Mouse (Mus musculus) neural tube, embryonic 12.5 days (tissue): Measurements from ENCODE around the gene Tac4. TPM values are rescaled to one million over a fixed set of nuclear protein-coding genes. Genes with fewer than 3 reads are reported as not detected.

ENCODE experiments used
- ATAC-seq: fragments of 200-750 bp; cut with Nextera tagmentation; 2 replicates; pipeline ENCODE4 v1.8.0; 2017; ENCODE audit warnings: low read depth, mild to moderate bottlenecking, moderate TSS enrichment, moderate library complexity; ENCODE audit not compliant: low FRiP score
- H3K27ac ChIP-seq: fragments of 300-500 bp; sonication (generic); 2 replicates; pipeline ENCODE4 v1.5.1; 2016
- H3K27me3 ChIP-seq: fragments of 300-500 bp; sonication (generic); replicated peaks from 2 replicates; pipeline ENCODE4 v1.6.1; 2016; ENCODE audit warnings: mild to moderate bottlenecking
- H3K36me3 ChIP-seq: fragments of 300-500 bp; sonication (generic); 2 replicates; pipeline ENCODE4 v1.6.1; 2016; ENCODE audit warnings: mild to moderate bottlenecking
- H3K4me1 ChIP-seq: fragments of 300-500 bp; sonication (generic); 2 replicates; pipeline ENCODE4 v1.6.1; 2016
- H3K4me2 ChIP-seq: fragments of 300-500 bp; sonication (generic); replicated peaks from 2 replicates; pipeline ENCODE4 v1.6.1; 2016; ENCODE audit warnings: mild to moderate bottlenecking
- H3K4me3 ChIP-seq: fragments of 300-500 bp; sonication (generic); 2 replicates; pipeline ENCODE4 v1.5.1; 2016
- H3K9ac ChIP-seq: fragments of 300-500 bp; sonication (generic); 2 replicates; pipeline ENCODE4 v1.6.1; 2016; ENCODE audit warnings: mild to moderate bottlenecking
- H3K9me3 ChIP-seq: fragments of 300-500 bp; sonication (generic); 2 replicates; pipeline ENCODE4 v1.6.1; 2016; ENCODE audit warnings: mild to moderate bottlenecking
- WGBS: fragments of 180-500 bp; shearing (Covaris S2); methylation state at CpG from one replicate; pipeline ENCODE4 v1.1.7; 2016; 5-methylcytosine and 5-hydroxymethylcytosine counted together
- polyA plus RNA-seq: library from polyadenylated mRNA; unstranded; fragments of >200 nt; fragmentation: Nextera tagmentation; extraction: Ambion mirVana; gene quantifications from 2 replicates; pipeline ENCODE4 v1.2.1, GENCODE M21; 2016

Gene Tac4
- polyA plus RNA-seq: 0.15 TPM in 1 of 2 replicates, not detected in the other

DNA sequence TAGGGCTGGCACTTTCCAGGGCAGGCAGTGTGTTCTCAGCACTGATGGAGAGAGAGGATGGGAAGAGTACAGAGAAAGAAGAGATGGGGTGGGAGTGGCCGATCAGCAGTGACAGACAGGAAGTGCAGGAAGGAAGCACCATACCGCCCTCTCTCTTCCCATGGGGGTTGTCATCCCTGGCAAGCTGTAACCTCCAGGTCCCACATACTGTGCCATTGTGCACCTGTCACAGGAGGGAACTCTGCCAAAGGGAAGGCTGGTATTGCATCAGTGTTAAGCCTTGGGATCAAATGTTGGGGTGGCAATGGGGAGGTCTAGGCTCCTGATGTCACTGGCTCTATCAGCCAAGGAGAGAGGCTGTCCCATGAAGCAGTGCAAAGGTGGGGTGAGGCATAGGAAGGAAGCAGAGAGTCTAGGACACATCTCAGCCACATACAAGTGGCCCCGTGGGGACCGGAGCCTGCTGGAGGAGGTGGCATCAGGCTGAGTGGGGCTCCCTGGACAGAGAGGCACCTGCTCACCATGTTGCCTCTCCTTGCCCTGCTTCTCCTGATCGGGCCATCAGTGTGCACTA lies at the start of gene Tac4:
Tac4 (plus strand) TSS at position 352 of the 574 bp plus-strand sequence.
- ATAC-seq: no peak
- Histone ChIP-seq H3K4me2 (no peak within 1 kb of the TSS), H3K4me3 (no peak within 1 kb of the TSS), H3K9me3 (no peaks in the 10 kb centered on the region), H3K36me3 (no peaks in the 10 kb centered on the region), H3K4me1 (peaks cover 24% of the 10 kb centered on the region), H3K9ac (no peak within 1 kb of the TSS), H3K27ac (no peak within 1 kb of the TSS), H3K27me3 (no peaks in the 10 kb centered on the region)
- WGBS: 73% methylated on average over 5 of the region's 5 CpGs

DNA sequence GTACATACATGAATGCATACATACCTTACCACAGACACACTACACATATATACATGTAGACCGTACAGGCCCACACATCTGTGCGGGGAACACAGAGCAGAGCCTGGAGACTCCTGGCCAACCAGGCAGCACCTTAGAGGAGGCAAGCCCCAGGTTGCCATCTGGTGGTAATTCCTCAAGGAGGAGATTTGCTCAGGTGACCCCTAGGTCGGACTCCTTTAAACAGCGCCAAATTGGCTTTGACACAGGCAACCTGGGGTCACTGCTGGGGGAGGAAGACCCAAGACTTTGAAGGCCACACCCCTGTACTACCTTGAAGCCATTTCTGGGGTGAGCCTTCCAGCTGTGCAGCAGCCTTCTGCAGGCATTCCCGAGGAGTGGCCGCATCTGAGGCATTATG lies 47.7 kb upstream of the Tac4 start:
- no peak overlapping the region for H3K4me2 ChIP-seq
- ATAC-seq: no peak
- 31% methylated on average over 6 of the region's 6 CpGs for WGBS
- H3K4me1 ChIP-seq: peaks cover 15% of the 10 kb centered on the region
- no peaks in the 10 kb centered on the region for H3K36me3 ChIP-seq
- H3K27me3 ChIP-seq: peaks cover 21% of the 10 kb centered on the region
- no peak overlapping the region for H3K4me3 ChIP-seq
- no peak overlapping the region for H3K9ac ChIP-seq
- H3K27ac ChIP-seq: no peak overlapping the region
- no peaks in the 10 kb centered on the region for H3K9me3 ChIP-seq

DNA sequence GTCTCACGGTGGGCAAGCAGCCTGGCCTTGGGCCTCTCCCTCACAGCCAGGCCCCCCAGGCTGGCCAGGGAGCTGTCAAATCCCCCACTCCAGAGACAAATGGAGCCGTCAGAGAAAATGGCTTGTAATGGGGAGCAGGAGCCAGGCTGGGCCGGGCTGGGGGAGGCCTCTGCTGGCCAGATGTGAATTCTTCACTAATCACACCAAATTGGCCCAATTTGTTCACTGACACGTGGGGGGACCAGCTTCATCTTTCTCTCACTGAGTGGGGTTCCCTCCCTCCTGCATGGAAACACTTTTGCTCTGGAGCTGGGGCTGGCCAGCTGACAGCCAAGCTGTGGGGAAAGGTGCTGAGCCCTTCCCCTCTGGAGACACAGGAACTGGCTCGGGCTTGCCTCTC lies 47.0 kb upstream of the Tac4 start:
- 7% methylated on average over 5 of the region's 5 CpGs for WGBS

DNA sequence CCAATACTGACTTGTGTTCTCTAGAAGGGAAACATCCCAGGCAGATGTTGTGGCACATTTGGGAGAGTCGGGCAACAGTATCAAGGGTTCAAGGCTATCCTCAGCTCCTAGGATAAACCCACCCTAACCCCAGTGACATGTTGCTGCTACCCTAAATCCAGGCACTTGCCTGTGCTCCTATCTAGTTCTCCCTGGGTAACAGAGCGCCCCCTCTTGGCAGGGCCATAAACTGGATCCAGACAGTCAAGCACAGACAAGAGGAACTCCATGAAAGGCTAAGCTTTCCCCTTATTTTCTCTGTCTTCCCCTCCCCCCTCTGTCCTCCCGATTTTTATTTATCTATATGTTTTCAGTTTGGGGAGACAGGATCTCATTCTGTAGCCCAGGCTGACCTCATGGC lies 45.1 kb upstream of the Tac4 start:
- H3K27me3 ChIP-seq: peaks cover 26% of the 10 kb centered on the region; the same call in 1 of the 2 replicates
- 67% methylated on average over 3 of the region's 3 CpGs for WGBS

More for the DNA sequence above, 47.0 kb upstream of the Tac4 start:
- Histone ChIP-seq H3K4me1 (peaks cover 15% of the 10 kb centered on the region), H3K27me3 (peaks cover 24% of the 10 kb centered on the region), H3K36me3 (no peaks in the 10 kb centered on the region), H3K4me3 (no peak overlapping the region), H3K9me3 (no peaks in the 10 kb centered on the region), H3K27ac (no peak overlapping the region), H3K9ac (no peak overlapping the region), H3K4me2 (no peak overlapping the region)
- no peak for ATAC-seq

DNA sequence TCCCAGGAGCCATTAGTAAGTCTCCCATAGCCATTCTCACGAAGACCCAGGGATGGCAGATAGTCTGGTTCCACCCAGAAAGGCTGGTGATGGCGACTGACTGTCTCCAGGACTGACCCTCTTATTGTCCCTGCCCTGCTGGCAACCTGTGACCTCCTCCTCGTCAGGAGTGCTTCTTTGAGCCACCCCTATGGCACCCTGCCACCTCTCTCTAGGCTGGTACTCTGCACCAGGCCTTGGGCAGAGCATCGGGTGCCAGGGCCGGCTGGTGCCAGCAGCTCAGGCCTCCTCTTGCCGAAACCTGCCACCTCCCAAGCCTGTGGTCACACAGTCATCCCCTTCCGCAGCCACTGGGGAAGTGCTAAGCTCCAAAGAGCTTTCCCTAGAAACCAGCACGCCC lies 42.2 kb upstream of the Tac4 start:
- no peak overlapping the region for H3K4me2 ChIP-seq
- no peaks in the 10 kb centered on the region for H3K9me3 ChIP-seq
- 55% methylated on average over 8 of the region's 8 CpGs for WGBS
- no peak overlapping the region for H3K9ac ChIP-seq
- ATAC-seq: no peak
- H3K4me1 ChIP-seq: peaks cover 16% of the 10 kb centered on the region; the same call in 1 of the 2 replicates
- H3K27me3 ChIP-seq: peaks cover 45% of the 10 kb centered on the region
- no peak overlapping the region for H3K27ac ChIP-seq
- H3K36me3 ChIP-seq: no peaks in the 10 kb centered on the region
- H3K4me3 ChIP-seq: no peak overlapping the region

More for the DNA sequence above, 45.1 kb upstream of the Tac4 start:
- H3K9me3 ChIP-seq: no peaks in the 10 kb centered on the region
- H3K4me2 ChIP-seq: no peak overlapping the region
- no peak overlapping the region for H3K9ac ChIP-seq
- no peak for ATAC-seq
- H3K4me3 ChIP-seq: no peak overlapping the region
- peaks cover 7% of the 10 kb centered on the region; the same call in 1 of the 2 replicates for H3K4me1 ChIP-seq
- no peaks in the 10 kb centered on the region for H3K36me3 ChIP-seq
- H3K27ac ChIP-seq: no peak overlapping the region

DNA sequence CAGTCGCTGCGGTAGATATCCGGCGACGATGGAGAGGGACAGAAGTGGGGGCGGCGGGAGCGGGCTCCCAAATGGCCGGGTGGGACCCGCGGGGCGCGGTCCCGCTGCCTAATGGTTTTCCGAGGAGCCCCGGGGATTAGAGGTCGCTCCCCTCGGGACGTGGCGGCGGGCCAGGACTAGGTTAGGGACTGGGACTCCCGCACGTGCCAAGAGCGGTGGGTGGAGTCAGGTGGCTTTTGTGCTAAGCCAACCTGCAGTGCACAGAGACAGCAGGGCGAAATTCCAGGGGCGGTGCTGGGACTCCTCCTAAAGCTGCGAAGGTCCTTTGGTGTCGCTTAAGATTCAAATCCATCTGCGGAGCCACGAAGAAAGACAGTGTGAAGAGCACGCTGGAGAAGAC lies 37.9 kb upstream of the Tac4 start:
- H3K36me3 ChIP-seq: no peaks in the 10 kb centered on the region
- peaks cover 15% of the 10 kb centered on the region; the same call in 1 of the 2 replicates for H3K4me1 ChIP-seq
- no peak for ATAC-seq
- H3K27ac ChIP-seq: no peak overlapping the region
- no peaks in the 10 kb centered on the region for H3K9me3 ChIP-seq
- peak overlapping the region; percentile 19 for H3K4me3 ChIP-seq
- peaks cover 57% of the 10 kb centered on the region for H3K27me3 ChIP-seq
- H3K4me2 ChIP-seq: peak overlapping the region; percentile 54
- under 1% methylated on average over 31 of the region's 31 CpGs for WGBS
- H3K9ac ChIP-seq: peak overlapping the region; percentile 27

DNA sequence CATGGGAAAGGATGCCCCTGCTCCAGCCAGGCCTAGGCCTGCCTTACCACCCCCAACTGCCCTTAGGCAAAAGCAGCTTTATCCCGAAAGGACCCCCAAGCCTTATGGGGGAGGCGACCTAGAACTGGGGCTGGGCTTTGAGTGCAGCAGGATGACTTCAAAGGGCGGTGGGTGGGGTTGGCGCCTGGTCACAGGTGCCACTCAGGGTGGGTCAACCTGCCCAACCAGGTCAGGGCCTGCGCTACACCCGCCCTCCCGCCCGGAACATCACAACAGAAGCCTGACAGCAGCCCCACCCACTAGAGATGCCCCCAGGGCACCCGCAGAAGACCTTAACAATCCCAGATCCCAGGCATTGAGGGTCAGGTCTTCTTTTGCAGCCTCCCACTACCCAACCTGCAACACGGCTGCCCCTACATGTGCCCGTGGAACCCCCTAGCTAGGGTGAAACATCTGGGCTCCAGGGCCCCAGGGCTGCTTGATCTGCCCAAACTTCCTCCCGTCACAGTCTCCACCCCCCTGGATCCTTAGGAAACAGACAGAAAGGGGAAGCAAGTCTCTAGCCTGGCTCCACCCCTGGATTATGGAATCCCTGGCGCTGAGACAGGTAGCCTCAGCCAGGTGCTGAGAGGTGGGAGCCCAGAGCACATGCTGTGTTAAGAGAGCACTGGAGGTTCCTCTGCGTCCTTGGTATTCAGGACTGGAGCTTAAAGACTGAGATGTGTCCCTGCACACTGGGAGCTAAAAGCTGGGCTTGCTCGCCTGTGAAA lies 37.0 kb upstream of the Tac4 start:
- H3K27ac ChIP-seq: no peak overlapping the region
- peaks cover 49% of the 10 kb centered on the region for H3K27me3 ChIP-seq
- peak overlapping the region; percentile 54 for H3K4me2 ChIP-seq
- no peak for ATAC-seq
- 10% methylated on average over 15 of the region's 15 CpGs for WGBS
- H3K9ac ChIP-seq: 0 out of 2 replicates have a peak overlapping the region, but pooled peaks have one; percentile 8
- no peaks in the 10 kb centered on the region for H3K9me3 ChIP-seq
- H3K4me1 ChIP-seq: peaks cover 15% of the 10 kb centered on the region; the same call in 1 of the 2 replicates
- no peak overlapping the region for H3K4me3 ChIP-seq
- no peaks in the 10 kb centered on the region for H3K36me3 ChIP-seq

DNA sequence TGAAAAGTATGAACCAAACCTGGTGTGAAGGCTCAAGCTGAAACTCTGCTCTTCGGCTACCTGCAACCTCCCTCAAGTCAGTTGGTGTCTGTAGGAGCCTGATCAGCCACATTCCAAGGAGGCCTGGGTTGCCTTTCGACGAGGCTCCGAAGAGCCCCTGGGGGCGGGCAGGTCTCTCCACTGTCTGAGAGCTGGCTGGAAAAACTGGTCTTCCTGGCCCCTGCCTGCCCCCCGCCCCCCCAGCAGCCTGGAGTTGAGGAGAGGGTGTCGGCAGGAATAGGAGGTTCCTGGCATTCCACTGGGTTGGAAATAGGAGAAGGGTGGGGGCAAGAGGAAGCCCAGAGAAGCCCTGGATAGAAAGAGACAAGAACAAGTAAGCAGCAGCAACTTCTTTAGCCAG lies 35.9 kb upstream of the Tac4 start:
- H3K9me3 ChIP-seq: no peaks in the 10 kb centered on the region
- H3K4me3 ChIP-seq: no peak overlapping the region
- no peak for ATAC-seq
- H3K9ac ChIP-seq: no peak overlapping the region
- H3K4me2 ChIP-seq: no peak overlapping the region
- no peak overlapping the region for H3K27ac ChIP-seq
- H3K27me3 ChIP-seq: peaks cover 47% of the 10 kb centered on the region
- 21% methylated on average over 7 of the region's 7 CpGs for WGBS
- H3K4me1 ChIP-seq: peaks cover 15% of the 10 kb centered on the region; the same call in 1 of the 2 replicates
- H3K36me3 ChIP-seq: no peaks in the 10 kb centered on the region

DNA sequence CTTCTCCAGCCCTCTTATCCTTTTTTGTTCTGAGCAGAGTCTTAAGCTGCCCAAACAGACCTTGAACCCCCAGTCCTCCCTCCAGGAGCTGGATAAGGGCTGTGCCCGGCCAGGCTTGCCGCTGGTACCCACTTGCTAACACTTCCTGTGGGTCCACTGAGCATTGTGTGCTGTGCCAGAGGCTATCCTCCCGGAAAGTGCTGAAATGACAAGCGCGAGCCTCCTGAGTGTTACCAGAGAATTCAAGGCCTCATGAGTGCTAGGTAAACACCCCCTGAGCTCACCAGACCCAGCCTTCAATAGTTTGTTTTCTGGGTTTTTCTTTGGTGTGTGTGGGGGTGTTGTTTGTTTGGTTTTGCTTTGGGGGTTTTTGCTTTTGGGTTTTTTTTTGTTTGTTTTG lies 33.9 kb upstream of the Tac4 start:
- Histone ChIP-seq H3K27ac (no peak overlapping the region), H3K4me1 (peaks cover 23% of the 10 kb centered on the region; the same call in 1 of the 2 replicates), H3K27me3 (peaks cover 37% of the 10 kb centered on the region), H3K9me3 (no peaks in the 10 kb centered on the region), H3K9ac (no peak overlapping the region), H3K36me3 (no peaks in the 10 kb centered on the region), H3K4me2 (no peak overlapping the region), H3K4me3 (no peak overlapping the region)
- 61% methylated on average over 5 of the region's 5 CpGs for WGBS
- no peak for ATAC-seq

DNA sequence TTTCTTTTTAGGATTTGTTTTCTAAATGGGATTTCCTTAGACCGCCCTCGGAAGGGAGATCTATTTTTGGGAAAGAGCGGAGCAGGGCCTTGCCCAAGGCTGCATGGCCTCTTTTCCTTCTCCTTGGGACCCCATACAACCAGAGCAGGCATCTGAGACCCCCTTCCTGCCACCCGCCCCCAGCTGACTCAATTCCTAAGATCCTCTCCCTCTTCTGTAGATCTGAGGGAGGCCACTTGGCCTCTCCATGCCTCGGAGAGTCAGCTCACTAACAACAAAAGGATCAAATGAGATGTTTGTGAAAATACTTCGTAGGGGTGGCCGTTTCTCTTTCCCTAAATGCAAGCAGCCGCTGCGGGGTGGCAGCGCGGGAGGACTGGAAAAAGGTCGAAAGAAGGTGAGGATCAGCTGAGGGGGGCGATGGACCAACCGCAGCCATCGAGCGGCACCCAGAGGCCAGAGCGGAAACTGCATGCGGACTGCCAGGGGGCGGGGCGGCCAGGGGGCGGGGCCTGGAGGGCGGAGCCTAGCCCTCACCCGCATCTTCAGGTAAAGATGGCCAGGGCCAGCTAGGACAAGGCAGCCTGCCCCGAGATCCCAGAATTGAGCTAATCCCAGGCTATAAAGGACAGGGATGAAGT lies 29.5 kb upstream of the Tac4 start:
- Histone ChIP-seq H3K4me1 (peaks cover 7% of the 10 kb centered on the region; the same call in 1 of the 2 replicates), H3K4me2 (peak overlapping the region; percentile 45), H3K27me3 (0 out of 2 replicates have a peak, but pooled peaks cover 8% of the 10 kb centered on the region), H3K9me3 (no peaks in the 10 kb centered on the region), H3K4me3 (no peak overlapping the region), H3K9ac (no peak overlapping the region), H3K36me3 (no peaks in the 10 kb centered on the region), H3K27ac (no peak overlapping the region)
- ATAC-seq: 0 out of 2 replicates have a peak, but pooled peaks have one; percentile 53
- WGBS: 9% methylated on average over 24 of the region's 24 CpGs

DNA sequence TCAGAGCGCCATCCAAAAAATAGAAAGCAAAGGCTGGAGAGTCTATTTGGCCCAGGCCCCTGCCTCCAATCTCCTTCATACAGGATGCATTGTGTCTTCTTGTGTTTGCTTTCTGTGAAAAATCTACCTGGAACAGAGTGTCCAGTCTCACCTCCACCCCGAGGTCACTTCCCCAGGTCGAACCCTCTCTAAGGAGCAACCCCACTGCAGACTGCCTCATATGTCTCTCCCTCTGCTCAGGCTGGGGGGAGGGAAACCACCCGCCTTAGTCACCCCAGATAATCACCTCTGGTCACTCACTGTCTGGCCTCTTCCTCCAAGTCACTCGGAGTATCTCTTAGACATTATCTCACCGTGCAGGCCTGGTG lies 29.0 kb upstream of the Tac4 start:
- Histone ChIP-seq H3K27me3 (0 out of 2 replicates have a peak, but pooled peaks cover 8% of the 10 kb centered on the region), H3K4me3 (no peak overlapping the region), H3K27ac (no peak overlapping the region), H3K36me3 (no peaks in the 10 kb centered on the region), H3K9ac (no peak overlapping the region), H3K4me2 (peak overlapping the region; percentile 45), H3K4me1 (peaks cover 7% of the 10 kb centered on the region; the same call in 1 of the 2 replicates), H3K9me3 (no peaks in the 10 kb centered on the region)
- 42% methylated on average over 6 of the region's 6 CpGs for WGBS
- no peak for ATAC-seq

DNA sequence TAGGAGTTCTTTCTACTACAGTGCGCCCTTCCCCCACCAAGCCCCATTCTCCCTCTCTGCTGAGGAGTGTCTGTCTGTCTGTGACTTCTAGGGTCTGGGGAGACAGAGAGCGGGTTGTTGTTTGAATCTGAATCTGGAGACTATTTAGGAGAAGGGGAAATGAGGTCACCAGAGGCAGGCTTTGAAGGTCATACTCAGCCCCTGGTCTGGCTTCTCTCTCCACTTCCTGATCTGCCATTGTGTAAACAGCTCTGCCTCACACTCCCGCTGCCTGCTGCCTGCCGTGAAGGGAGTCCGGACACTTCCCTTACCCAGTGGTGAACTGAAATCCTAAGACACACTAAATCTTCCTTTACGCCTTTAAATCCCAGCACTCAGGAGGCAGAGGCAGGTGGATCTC lies 22.9 kb upstream of the Tac4 start:
- Histone ChIP-seq H3K9ac (no peak overlapping the region), H3K27ac (no peak overlapping the region), H3K9me3 (no peaks in the 10 kb centered on the region), H3K4me3 (no peak overlapping the region), H3K4me1 (no peaks in the 10 kb centered on the region), H3K4me2 (no peak overlapping the region), H3K27me3 (0 out of 2 replicates have a peak, but pooled peaks cover 3% of the 10 kb centered on the region), H3K36me3 (no peaks in the 10 kb centered on the region)
- WGBS: 64% methylated on average over 6 of the region's 6 CpGs
- no peak for ATAC-seq
